Mouse (Mus musculus) myocyte (in vitro differentiated cells): Measurements from ENCODE around the gene 4933407L21Rik.

ENCODE experiments used
- CEBPB ChIP-seq: IDR thresholded peaks from 2 replicates; pipeline ENCODE4 v1.6.1; 2011; ENCODE audit warnings: mild to moderate bottlenecking, moderate library complexity; ENCODE audit not compliant: poor library complexity, insufficient read depth, severe bottlenecking
- MAX ChIP-seq: IDR thresholded peaks from one replicate; pipeline ENCODE4 v1.6.1; 2011; ENCODE audit warnings: low read depth, mild to moderate bottlenecking, control low read depth
- MYOG ChIP-seq, 3 experiments: IDR thresholded peaks; one replicate each; pipeline ENCODE4 v1.6.1; 2011; ENCODE audit warnings: control low read depth in 2 of 3, low read depth in 2 of 3, mild to moderate bottlenecking in 2 of 3; ENCODE audit not compliant: insufficient read length in 2 of 3, control insufficient read depth in 1 of 3, insufficient read depth in 1 of 3
- POLR2A ChIP-seq: IDR thresholded peaks from one replicate; pipeline ENCODE4 v1.6.1; 2011; ENCODE audit warnings: low read depth, mild to moderate bottlenecking, control low read depth, moderate library complexity; ENCODE audit not compliant: insufficient read length
- REST ChIP-seq: IDR thresholded peaks from one replicate; pipeline ENCODE4 v1.6.1; 2011; ENCODE audit warnings: mild to moderate bottlenecking, control low read depth, moderate library complexity; ENCODE audit not compliant: insufficient read depth, insufficient read length
- TCF12 ChIP-seq: IDR thresholded peaks from one replicate; pipeline ENCODE4 v1.6.1; 2011; ENCODE audit warnings: mild to moderate bottlenecking, control low read depth; ENCODE audit not compliant: poor library complexity, insufficient read depth, severe bottlenecking
- USF1 ChIP-seq: IDR thresholded peaks from one replicate; pipeline ENCODE4 v1.6.1; 2011; ENCODE audit warnings: low read depth, mild to moderate bottlenecking, control low read depth, moderate library complexity

DNA sequence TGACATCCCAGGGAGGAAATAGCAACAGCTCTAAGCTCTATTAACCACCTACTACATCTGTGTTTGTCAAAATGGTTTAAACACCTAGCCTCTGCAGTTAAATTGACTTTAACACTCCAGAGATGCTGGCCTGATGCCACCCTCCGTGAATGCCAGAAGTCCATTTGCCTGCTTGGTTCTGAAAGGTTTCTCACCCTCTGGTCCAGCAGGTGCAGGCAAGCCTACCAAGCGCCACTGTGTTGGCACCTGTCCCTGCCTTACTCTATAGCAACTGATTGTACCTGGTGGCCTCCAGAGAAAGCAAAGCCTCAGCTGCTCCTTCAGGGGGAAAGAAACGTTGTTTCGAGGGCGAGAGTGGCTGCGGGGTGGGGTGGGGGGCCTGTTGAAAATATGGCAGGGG, 8.0 kb downstream of the 4933407L21Rik start:
- TF ChIP-seq POLR2A (no peak), USF1 (no peak), TCF12 (no peak), MAX (no peak), REST (no peak), CEBPB (no peak), MYOG (IDR thresholded peaks at IDR 0.05; ENCODE audit: control insufficient read depth in 1 of 3, insufficient read depth in 1 of 3, insufficient read length in 2 of 3, low read depth in 2 of 3) (no peak)
